Mouse (Mus musculus) bone marrow macrophage, adult 2 months (primary cell): Measurements from ENCODE around the gene Spem2.

Experiments used
- CTCF ChIP-seq: IDR thresholded peaks from 2 replicates; pipeline ENCODE4 v1.5.1; 2012; ENCODE audit warnings: low read depth, mild to moderate bottlenecking, low read length, moderate library complexity
- POLR2A ChIP-seq: IDR thresholded peaks from 2 replicates; pipeline ENCODE4 v1.6.1; 2012; ENCODE audit warnings: mild to moderate bottlenecking, low read depth, low read length, borderline replicate concordance

DNA sequence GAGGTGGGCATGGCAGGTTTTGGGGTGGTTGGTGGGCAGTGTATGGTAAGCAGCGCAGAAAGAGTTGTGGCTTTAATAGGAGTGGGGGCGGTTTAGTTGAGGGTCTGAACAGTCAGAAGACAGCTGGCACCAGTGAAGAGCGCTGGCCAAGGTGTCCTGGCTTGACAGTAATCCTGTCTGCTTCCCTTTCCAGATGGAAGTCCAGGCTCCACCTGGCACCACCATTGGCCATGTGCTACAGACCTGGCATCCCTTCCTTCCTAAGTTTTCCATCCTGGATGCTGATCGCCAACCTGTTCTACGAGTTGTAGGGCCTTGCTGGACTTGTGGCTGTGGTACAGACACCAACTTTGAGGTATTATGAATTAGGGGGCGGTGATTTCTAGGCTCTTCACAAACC lies 29.8 kb upstream of the Spem2 start:
- no peak for TF ChIP-seq CTCF
- no peak for TF ChIP-seq POLR2A
